Mouse (Mus musculus) left cerebral cortex, postnatal 14 days (tissue): ENCODE measurements around the gene Grik2. TPM values are rescaled to one million over a fixed set of nuclear protein-coding genes. Genes with fewer than 3 reads are reported as not detected.

ENCODE experiments used
- DNase-seq, 2 experiments: peaks; one replicate each; pipeline ENCODE4 v3.0.0; 2021 to 2022; ENCODE audit warnings: low spot score in 2 of 2, mixed read lengths in 1 of 2
- intact Hi-C: fragments of 180-260 bp; cut with DNase I; formaldehyde crosslinking; loops from one replicate; pipeline ENCODE4 v1.15.1; 2025
- long read RNA-seq, 2 experiments: library from polyadenylated mRNA; stranded (forward); transcript quantifications; one replicate each; pipeline ENCODE4 v2.0.0; 2021
- total RNA-seq, 2 experiments: library from RNA; stranded (reverse); gene quantifications; 2 replicates each; pipeline ENCODE4 v1.2.3; 2021

Gene Grik2
- 10 to 100 TPM; 66.4 to 69.7 TPM for total RNA-seq
- long read RNA-seq, experiment 1, full-length matches to known transcripts = 1 of 13 reads
- long read RNA-seq, experiment 1, partial matches to known transcripts = 6 of 13 reads
- long read RNA-seq, experiment 1, other reads (novel, unspliced or antisense) = 6 of 13 reads
- long read RNA-seq, experiment 2, full-length matches to known transcripts = 3 of 9 reads
- long read RNA-seq, experiment 2, partial matches to known transcripts = 1 of 9 reads
- long read RNA-seq, experiment 2, other reads (novel, unspliced or antisense) = 5 of 9 reads

GRCm38 (mm10) chr10:49788381-49788906, at the start of gene Grik2:
TSS of gene Grik2 (minus strand) at chr10:49788766.
- intact Hi-C loops = loop anchor here (5.0 kb wide), 1 partner anchor 409 kb away; no protein-coding TSS in a partner anchor

GRCm38 (mm10) chr10:49834392-49834791, 45.8 kb upstream of the Grik2 start:
- DNase-seq = no peak
- intact Hi-C loops = no loop called here

More at GRCm38 (mm10) chr10:49788381-49788906, at the start of gene Grik2:
- peak; percentile 75 to 89 for DNase-seq

GRCm38 (mm10) chr10:49807276-49807675, 18.7 kb upstream of the Grik2 start:
- no peak for DNase-seq
- intact Hi-C loops = no loop called here

GRCm38 (mm10) chr10:49801001-49801400, 12.4 kb upstream of the Grik2 start:
- no peak for DNase-seq
- intact Hi-C loops = no loop called here

- intact Hi-C loops = no loop called here
- no peak for DNase-seq
Measured at GRCm38 (mm10) chr10:49794129-49794528, 5.6 kb upstream of the Grik2 start.

GRCm38 (mm10) chr10:49790326-49790725, 1.8 kb upstream of the Grik2 start:
- no peak for DNase-seq
- intact Hi-C loops = no loop called here

GRCm38 (mm10) chr10:49789711-49790110, 1.1 kb upstream of the Grik2 start:
- no peak for DNase-seq
- intact Hi-C loops = loop anchor here (5.0 kb wide), 1 partner anchor 408 kb away; no protein-coding TSS in a partner anchor

GRCm38 (mm10) chr10:49788914-49789313, 348 bp upstream of the Grik2 start:
- DNase-seq = no peak
- intact Hi-C loops = loop anchor here (5.0 kb wide), 1 partner anchor 408 kb away; no protein-coding TSS in a partner anchor

- intact Hi-C loops = loop anchor here (5.0 kb wide), 1 partner anchor 411 kb away; no protein-coding TSS in a partner anchor
Measured at GRCm38 (mm10) chr10:49786630-49787029, 1.9 kb downstream of the Grik2 start.

GRCm38 (mm10) chr10:49785477-49785876, 3.1 kb downstream of the Grik2 start:
- intact Hi-C loops = loop anchor here (5.0 kb wide), 1 partner anchor 412 kb away; no protein-coding TSS in a partner anchor
- no peak for DNase-seq

More at GRCm38 (mm10) chr10:49786630-49787029, 1.9 kb downstream of the Grik2 start:
- DNase-seq = no peak

GRCm38 (mm10) chr10:49784831-49785230, 3.7 kb downstream of the Grik2 start:
- DNase-seq = peak in 1 of 2 experiments; percentile 66
- intact Hi-C loops = loop anchor here (5.0 kb wide), 1 partner anchor 412 kb away; no protein-coding TSS in a partner anchor

- intact Hi-C loops = no loop called here
Measured at GRCm38 (mm10) chr10:49782741-49783691, 5.5 kb downstream of the Grik2 start.

GRCm38 (mm10) chr10:49782061-49782460, 6.5 kb downstream of the Grik2 start:
- no peak for DNase-seq
- intact Hi-C loops = no loop called here

More at GRCm38 (mm10) chr10:49782741-49783691, 5.5 kb downstream of the Grik2 start:
- peak; percentile 55 to 70 for DNase-seq

- intact Hi-C loops = no loop called here
Measured at GRCm38 (mm10) chr10:49780430-49780829, 8.1 kb downstream of the Grik2 start.

GRCm38 (mm10) chr10:49768897-49769296, 19.7 kb downstream of the Grik2 start:
- intact Hi-C loops = no loop called here
- DNase-seq = no peak

More at GRCm38 (mm10) chr10:49780430-49780829, 8.1 kb downstream of the Grik2 start:
- DNase-seq = peak in 1 of 2 experiments; percentile 50

- DNase-seq = no peak
- intact Hi-C loops = no loop called here
Measured at GRCm38 (mm10) chr10:49767556-49767955, 21.0 kb downstream of the Grik2 start.

GRCm38 (mm10) chr10:49762607-49763006, 26.0 kb downstream of the Grik2 start:
- DNase-seq = no peak
- intact Hi-C loops = no loop called here

- DNase-seq = no peak
- intact Hi-C loops = no loop called here
Measured at GRCm38 (mm10) chr10:49751769-49752168, 36.8 kb downstream of the Grik2 start.

- no peak for DNase-seq
- intact Hi-C loops = no loop called here
Measured at GRCm38 (mm10) chr10:49731841-49732240, 56.7 kb downstream of the Grik2 start.
